Mouse (Mus musculus) spleen, postnatal 14 days (tissue): ENCODE results near the gene Polr2b.

Source experiments
- DNase-seq, 2 experiments: peaks; one replicate each; pipeline ENCODE4 v3.0.0; 2021 to 2022; ENCODE audit warnings: low spot score in 2 of 2

Gene Polr2b

DNA sequence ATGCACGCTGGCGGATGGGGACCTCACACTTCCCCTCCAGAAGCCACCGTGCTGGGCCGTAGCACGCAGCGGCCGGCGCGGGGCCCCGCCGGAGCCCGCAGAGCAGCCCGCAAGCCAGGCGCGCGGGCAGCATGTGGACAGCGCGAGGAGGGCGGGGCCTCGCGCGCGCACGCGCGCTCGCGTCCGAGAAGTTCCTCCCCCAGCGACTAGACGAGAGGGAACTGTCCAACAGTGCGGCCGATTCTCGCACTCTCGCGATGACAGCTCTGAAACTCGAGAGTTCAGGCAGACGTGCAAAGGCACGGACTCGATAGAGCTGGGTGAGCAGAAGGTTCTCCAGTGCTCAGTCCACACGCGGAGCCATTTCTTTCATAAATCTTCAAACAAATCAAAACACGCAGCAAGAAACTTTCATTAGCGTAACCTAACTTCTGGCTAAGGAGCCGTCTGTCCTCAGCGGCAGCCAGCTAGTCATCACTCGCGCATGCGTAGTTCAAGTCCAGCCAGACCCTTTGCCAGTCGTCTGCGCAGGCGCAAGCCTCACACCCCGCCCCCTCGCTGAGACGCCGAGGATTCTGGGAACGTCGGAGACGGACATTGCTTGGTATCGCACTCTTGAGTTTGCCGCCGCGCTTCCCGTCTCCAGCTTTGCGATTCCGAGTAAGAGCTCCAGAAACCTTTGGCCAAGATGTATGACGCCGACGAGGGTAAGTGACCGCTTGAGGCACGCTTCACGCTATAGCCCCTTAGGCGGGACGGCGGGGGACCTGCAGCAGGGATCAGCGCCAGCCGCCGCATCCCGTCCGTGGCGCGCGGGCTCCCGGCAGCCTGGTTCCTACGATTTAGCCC, at the start of gene Polr2b, which contains the start of gene Noa1:
TSS of gene Polr2b (plus strand) at position 224 of the 849 bp plus-strand sequence.
TSS of gene Noa1 (minus strand) at position 161 of the 849 bp plus-strand sequence.
- DNase-seq, result peak; percentile 98

DNA sequence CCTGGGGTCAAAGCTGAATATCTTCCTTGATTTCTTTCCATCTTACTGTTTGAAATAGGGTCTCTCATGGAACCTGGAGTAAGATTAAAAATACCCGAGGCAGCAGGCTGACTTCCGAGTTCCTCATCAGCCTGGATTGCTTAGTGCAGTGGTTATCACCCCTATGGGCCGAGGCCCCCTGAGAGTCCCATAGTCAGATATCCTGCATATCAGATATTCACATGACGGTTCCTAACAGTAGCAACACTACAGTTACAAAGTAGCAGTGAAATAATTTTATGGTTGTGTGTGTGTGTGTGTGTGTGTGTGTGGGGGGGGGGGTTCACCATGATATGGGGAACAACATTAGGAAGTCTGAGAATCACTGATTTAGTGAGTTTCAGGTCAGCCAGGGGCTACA, 48.8 kb upstream of the Polr2b start:
- DNase-seq, result no peak

DNA sequence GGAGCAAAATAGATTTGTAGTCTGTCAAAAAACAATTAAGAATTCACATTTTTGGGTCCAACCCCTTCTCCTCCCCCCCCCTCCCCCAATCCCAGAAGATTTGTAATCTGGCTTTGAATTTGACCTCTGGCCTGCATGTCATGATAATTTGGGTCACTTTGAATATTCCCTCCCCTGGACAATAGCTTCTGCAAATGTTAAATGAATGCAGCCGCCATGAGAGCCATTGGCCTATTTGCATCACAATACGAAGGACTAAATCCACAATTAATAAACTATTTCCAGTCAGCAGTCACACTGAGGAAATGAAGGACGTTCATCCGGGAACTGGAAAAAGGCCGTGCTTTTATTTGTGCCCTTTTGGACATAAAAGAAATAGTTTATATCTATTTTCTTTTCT, 47.8 kb upstream of the Polr2b start:
- no peak for DNase-seq

DNA sequence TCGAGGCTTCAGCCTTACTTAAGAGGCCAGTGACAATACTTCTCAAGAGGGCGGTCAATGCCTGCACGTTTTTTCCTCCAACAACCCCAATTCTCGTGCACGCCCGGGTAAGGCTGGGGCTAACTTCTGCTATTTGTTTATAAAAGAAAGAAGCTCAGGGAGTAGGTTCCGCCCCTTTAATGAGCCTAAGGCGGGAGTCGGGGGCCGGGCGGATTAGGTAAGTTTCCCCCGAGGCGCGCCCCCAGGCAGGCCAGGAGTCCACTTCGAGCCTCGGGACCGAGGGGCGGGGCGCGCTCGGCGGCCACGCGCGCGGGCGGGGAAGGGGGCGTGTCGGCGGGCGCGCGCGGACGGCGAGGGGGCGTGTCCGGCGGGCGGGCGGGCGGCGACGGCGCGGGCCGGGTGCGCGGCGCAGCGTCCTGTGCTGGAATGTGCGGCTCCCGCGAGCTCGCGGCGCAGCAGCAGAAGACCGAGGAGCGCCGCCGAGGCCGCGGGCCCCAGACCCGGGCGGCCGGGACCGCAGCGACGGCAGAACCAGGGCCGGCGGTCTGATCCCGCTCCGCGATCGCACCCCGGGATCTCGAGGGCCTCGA, 44.8 kb upstream of the Polr2b start, which contains the start of gene Rest:
TSS of gene Rest (plus strand) at position 411 of the 590 bp plus-strand sequence.
- DNase-seq, result peak; percentile 69 to 73

DNA sequence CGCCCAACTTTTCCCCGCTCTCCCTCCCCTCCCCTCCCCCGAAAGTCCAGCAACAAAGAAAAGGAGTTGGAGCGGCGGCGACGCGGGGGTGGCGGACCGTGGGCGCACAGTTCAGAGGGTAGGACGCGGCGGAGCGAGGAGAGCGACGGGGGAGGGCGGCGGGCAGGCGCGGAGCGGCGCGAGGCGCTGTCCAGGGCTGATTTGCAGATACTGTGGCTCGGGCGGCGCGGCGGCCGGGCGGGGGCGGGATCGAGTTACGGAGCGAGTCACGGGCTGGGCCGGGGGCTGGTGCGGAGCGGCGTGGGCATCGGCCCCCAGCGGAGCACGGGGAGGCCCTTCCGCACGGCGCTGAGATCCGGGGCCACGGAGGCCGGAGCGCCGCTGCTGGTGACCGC, 44.3 kb upstream of the Polr2b start:
- DNase-seq, result peak; percentile 62 to 70

DNA sequence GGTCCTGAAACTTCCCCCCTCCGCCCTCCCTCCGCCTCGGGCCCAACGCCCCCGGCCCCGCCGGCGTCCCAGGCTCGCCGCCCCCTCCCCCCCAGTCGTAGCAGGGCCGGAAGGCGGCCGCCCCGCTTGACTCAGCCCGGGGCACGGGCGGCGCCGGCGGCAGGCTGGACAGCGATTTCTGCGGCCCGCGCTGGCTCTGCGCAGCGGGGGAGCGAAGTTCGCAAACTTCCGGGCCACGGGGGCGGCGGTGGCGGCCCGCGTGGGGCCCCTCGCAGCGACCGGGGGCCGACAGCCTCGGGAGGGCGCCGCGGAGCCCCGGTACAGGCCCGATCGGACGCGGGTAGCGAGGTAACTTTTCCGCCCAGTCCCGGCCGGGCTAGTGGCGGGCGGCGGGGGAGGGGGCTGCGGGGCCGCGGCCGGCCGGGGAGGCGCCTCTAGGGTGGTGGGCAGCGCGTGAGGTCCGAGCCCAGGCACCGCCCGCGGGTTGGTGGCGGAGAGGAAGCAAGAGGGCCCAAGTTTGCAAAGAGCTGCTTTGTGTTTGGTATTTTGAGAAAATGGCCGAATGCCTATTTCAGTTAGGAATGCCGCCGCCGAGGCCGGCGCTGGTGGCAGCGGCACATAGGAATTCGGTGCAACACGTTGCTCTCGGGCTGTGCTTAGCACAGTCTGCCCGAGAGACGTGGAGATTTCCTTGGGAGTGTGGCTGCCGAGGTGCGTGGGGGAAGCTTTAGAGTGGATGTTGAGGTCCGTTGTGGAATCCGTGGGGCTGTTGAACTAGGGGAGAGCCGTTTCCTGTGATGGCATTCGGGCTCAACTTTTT, 43.7 kb upstream of the Polr2b start:
- DNase-seq, result peak; percentile 34 to 48

DNA sequence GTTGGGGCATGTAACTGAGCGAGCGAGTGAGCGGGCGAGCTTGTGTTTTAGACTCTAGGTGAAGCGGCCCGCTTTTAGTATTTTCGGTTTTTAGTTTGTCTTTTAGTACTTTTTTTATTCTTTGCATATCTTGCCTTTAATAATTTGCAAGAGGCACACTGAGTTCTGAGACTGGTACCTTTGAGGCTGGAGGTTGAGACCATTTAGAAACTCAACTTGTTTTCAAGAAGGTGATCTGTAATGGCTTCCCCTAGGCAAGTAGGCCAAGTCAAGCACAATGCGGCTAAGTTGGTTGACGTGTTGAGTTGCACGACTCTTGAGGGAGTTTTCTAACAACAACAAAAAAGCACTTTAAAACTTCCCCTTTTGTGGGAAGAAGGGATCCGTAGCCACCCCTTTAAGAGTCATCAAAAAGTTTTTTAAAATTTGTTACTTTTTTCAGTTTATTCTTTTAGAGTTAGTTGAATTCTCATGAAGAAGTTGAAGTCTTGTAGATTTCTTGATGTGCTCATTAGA, 43.0 kb upstream of the Polr2b start:
- DNase-seq, result peak in 1 of 2 experiments; percentile 8

DNA sequence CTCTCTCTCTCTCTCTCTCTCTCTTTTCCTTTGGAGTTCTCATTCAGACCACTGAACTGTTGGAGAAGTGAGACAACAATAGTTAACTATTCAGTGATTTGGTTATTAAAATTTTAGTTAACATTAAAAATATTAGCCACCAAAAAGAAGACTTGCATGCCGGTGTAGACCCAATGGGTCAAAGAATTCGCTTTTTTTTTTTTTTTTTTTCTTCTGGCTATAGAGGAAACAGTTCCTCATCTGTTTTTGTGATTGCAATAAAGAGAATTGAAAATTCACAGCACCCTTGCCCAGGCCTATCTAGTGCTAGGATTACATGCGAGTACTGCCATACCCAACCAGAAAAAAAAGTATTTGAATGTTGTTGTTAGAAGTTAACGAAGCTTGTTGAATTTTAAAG, 42.5 kb upstream of the Polr2b start:
- DNase-seq, result no peak

DNA sequence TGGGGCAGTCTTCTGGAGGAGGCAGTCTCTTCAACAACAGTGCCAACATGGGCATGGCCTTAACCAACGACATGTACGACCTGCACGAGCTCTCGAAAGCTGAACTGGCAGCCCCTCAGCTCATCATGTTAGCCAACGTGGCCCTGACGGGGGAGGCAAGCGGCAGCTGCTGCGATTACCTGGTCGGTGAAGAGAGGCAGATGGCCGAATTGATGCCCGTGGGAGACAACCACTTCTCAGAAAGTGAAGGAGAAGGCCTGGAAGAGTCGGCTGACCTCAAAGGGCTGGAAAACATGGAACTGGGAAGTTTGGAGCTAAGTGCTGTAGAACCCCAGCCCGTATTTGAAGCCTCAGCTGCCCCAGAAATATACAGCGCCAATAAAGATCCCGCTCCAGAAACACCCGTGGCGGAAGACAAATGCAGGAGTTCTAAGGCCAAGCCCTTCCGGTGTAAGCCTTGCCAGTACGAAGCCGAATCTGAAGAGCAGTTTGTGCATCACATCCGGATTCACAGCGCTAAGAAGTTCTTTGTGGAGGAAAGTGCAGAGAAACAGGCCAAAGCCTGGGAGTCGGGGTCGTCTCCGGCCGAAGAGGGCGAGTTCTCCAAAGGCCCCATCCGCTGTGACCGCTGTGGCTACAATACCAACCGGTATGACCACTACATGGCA, 41.9 kb upstream of the Polr2b start:
- no peak for DNase-seq

DNA sequence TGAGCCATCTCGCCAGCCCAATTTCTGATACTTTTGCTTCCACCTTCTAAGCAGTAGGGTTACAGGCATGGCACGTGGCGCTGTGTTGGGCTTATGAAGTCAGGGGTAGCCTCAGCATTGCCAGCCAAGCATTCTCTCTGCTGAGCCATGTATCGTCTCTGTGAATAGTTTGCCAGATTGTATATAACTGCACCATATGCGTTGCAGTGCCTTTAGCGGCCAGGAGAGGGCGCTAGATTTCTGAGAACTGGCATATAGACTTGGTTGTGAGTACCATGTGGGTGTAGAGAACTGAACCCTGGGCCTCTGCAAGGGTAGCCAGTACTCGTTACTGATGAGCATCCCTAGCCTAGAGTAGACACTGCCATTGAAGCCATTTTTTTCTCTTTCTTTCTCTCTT, 40.5 kb upstream of the Polr2b start:
- DNase-seq, result peak in 1 of 2 experiments; percentile 20

DNA sequence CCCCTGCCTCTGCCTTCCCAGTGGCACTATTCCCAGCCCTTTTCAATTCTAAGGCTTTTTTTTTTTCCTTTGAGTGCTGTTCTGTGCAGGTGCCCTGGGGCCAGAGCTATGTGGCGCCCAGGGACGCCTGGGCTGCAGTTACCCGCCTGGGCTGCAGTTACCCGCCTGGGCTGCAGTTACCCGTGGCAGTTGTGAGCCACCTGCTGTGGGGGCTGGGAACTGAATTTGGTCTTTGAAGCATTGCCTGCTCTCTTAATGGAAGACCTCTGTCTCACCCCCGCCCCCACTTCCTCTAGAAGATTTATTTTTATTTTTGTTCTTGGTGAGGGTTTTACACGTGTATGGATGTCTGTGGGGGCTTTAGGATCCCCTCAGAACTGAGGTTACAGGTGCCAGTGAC, 36.8 kb upstream of the Polr2b start:
- peak; percentile 14 to 38 for DNase-seq

DNA sequence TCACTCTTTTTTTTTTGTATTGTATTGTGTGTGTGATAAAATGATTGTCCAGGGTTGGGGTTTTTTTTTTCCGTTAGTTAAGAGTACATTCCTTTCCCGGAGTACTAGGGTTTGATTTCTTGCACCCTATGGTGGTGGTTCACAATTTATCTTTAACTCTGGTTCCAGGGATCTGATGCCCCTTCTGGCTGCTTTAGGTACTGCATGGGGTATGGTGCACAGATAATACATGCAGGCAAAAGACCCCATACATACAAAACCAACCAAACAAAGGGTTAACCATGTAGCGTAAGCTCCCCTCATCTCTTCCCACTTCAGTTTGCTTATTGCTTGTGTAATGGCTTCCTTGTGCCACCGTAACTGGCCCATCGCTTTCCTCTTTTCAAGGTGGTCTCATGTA, 34.0 kb upstream of the Polr2b start:
- DNase-seq, result peak; percentile 17 to 63

DNA sequence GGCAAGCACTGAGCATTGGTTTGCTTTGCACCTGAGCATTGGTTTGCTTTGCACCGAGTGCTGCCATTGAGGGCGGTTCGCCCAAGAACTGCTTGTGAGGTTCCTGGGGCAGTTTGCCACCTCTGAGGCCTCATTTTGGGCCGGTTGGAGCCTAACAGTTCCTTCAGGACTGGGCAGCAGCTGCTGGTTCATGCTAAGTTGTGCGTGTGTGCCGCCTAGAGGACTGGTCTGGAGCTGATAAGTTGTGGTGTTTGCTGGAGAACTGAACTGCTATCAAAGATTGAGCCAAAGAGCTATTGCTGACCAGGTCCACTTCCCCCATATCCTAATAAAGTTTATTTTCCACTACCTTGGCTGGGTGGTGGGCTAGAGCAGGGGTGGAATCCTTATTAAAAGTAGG, 32.7 kb upstream of the Polr2b start:
- no peak for DNase-seq

DNA sequence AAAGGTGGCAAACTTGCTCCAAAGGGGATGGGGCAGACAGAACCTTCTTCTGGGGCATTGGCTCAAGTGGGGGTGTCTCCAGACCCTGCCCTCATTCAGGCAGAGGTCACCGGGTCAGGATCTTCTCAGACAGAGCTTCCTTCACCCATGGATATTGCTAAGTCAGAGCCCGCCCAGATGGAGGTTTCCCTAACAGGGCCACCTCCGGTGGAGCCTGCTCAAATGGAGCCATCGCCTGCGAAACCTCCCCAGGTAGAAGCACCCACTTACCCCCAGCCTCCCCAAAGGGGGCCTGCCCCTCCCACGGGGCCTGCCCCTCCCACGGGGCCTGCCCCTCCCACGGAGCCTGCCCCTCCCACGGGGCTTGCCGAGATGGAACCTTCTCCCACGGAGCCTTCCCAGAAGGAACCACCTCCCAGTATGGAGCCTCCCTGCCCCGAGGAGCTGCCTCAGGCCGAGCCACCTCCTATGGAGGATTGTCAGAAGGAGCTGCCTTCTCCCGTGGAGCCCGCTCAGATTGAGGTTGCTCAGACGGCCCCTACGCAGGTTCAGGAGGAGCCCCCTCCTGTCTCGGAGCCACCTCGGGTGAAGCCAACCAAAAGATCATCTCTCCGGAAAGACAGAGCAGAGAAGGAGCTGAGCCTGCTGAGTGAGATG, 28.3 kb upstream of the Polr2b start:
- no peak for DNase-seq

DNA sequence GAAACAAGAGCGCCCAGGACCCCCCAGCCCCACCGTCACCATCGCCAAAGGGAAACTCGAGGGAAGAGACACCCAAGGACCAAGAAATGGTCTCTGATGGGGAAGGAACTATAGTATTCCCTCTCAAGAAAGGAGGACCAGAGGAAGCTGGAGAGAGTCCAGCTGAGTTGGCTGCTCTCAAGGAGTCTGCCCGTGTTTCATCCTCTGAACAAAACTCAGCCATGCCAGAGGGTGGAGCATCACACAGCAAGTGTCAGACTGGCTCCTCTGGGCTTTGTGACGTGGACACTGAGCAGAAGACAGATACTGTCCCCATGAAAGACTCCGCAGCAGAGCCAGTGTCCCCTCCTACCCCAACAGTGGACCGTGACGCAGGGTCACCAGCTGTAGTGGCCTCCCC, 27.7 kb upstream of the Polr2b start:
- no peak for DNase-seq

DNA sequence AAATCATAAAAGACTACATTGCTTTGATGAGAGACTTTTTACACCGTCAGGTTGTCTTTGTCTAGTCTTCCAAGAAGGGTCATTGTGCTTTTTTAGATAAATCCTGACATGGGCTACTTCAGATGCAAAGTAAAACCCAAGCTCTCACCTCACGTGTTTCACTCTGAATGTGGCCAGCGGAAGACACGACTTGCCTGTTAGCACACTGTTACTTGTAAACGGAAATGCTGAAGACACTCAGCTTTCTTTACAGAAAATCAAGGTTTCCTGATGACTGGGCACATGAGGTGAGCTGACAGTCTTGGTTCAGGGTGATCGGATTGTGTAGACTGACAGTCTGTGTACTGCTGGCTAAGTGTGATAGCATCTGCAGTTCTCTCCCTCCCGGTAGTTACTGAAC, 24.3 kb upstream of the Polr2b start:
- DNase-seq, result no peak

DNA sequence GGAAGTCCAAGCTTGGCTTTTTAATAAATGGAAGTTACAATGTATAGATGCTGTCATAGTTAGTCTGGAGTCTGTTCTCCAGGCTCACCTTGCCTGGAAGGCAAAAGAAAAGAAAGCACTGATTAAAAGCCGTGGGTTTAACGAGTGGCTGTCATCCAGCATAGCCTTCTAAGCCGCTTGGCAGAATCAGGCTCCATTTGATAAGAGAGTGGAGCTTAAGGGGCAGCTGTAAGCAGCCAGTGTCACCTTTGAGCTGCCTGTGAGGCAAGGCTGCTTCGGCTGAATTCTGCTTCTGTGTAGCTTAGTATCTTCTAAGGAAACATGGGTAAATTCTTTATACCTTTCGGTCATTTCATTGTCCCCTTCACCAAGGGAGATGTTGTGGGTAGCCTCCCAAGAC, 23.0 kb upstream of the Polr2b start:
- no peak for DNase-seq

DNA sequence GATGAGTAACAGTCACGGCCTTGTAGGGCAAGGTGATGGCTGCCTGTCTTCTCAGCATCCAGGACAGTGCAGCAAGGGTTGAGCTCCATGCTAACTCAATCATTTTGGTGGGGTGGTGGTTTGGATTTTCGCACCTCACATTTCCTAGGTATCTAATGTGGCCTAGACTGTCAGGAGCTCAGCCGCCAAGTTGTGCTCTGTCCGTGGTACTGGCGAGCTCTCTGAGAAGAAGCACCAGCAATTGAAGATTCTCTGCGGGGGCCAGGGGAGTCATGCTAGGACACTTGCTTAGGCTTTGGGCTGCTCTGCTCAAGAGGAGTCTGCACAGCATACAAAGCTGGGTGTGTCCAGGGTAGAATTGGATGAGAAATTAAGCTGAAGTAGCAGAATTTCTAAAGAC, 22.0 kb upstream of the Polr2b start:
- DNase-seq, result no peak

DNA sequence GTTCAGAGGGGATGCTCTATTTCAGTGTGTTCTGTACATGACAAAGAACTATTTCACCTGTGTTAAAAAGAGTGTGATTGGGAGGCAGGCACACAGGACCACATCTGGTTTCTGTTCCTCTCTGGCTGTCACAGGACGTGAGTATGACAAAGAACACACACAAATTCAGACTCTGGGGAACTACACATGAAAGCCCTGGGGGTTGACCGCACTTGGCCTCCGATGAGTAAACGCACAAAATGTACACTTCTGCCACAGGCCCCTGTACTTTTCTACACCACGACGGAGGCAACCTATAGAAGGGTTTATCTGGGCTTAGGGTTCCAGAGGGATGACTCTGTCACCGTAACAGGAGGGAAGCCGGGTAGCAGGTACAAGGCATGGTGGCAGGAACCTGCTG, 20.3 kb upstream of the Polr2b start:
- DNase-seq, result peak; percentile 17 to 37

DNA sequence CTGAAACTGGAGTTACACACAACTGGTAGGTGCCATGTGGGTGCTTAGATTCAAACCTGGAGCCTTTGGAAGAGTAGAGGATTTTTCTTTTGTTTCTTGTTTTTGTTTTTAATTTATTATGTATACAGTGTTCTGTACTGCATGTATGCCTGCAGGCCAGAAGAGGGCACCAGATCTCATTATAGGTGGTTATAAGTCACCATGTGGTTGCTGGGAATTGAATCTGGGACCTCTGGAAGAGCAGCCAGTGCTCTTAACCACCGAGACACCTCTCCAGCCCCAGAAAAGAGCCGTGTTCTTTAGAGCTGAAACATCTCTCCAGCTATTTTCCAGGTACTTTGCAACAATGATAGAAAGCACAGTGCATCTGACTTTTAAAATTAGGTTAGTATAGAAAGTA, 19.3 kb upstream of the Polr2b start:
- no peak for DNase-seq
